27 mouse cellular contexts compared by ENCODE assay signal in genomic region chr12:75730458-75730857, GRCm38 (mm10). TPM values are rescaled to one million over a fixed set of nuclear protein-coding genes. Genes with fewer than 3 reads are reported as not detected.
DNase-seq lines count a peak whose midpoint lies in the region; ATAC-seq lines count a peak whose summit lies in the region.
"Had no signal": no experiment of that assay in that cellular context is flagged by ENCODE, and none has a peak within 500 bp of the region (broad histone marks: within the 10 kb centered on the region; RNA-seq: fewer than 3 reads in every experiment).

No protein-coding gene starts in this region.

- H3K27ac ChIP-seq in heart, embryonic 14.5 days (replicated peaks in 1 of 2; ENCODE audit: control insufficient read depth in 1 of 2, insufficient read depth in 1 of 2, low read depth in 2 of 2, low read length in 2 of 2), result no peak overlapping the region
- H3K27ac ChIP-seq: embryonic facial prominence, embryonic 12.5 days; forebrain, embryonic 12.5 days; heart, embryonic 13.5 days; hindbrain, embryonic 10.5 days; hindbrain, postnatal 0 days; limb, embryonic 13.5 days; liver, embryonic 13.5 days; midbrain, embryonic 12.5 days; neural tube, embryonic 15.5 days had no signal

- no peak overlapping the region for H3K4me3 ChIP-seq in heart, embryonic 14.5 days (ENCODE audit: control insufficient read depth in 1 of 2, insufficient read depth in 1 of 2, low read depth in 1 of 2, low read length in 2 of 2)
- H3K4me3 ChIP-seq: embryonic facial prominence, embryonic 12.5 days; erythroblast, embryonic 14.5 days; forebrain, embryonic 12.5 days; heart, embryonic 13.5 days; hindbrain, embryonic 10.5 days; limb, embryonic 13.5 days; liver, embryonic 13.5 days; midbrain, embryonic 12.5 days; neural tube, embryonic 15.5 days had no signal

- no peak overlapping the region for H3K4me2 ChIP-seq in heart, embryonic 14.5 days (ENCODE audit: low read length)
- H3K4me2 ChIP-seq: embryonic facial prominence, embryonic 12.5 days; forebrain, embryonic 12.5 days; heart, embryonic 13.5 days; limb, embryonic 13.5 days; liver, embryonic 13.5 days; lung, embryonic 14.5 days; midbrain, embryonic 12.5 days; neural tube, embryonic 15.5 days had no signal

- peaks cover 8% of the 10 kb centered on the region; the same call in 1 of the 2 replicates for H3K36me3 ChIP-seq in heart, embryonic 14.5 days (ENCODE audit: control insufficient read depth, insufficient read depth, low read length)
- H3K36me3 ChIP-seq: neural tube, embryonic 15.5 days had no signal

- H3K27me3 ChIP-seq in heart, embryonic 14.5 days (ENCODE audit: control insufficient read depth, insufficient read depth, low read length), result no peaks in the 10 kb centered on the region
- H3K27me3 ChIP-seq: embryonic facial prominence, embryonic 12.5 days; forebrain, embryonic 12.5 days; heart, embryonic 13.5 days; limb, embryonic 13.5 days; liver, embryonic 13.5 days; neural tube, embryonic 15.5 days had no signal

- 0 out of 2 replicates have a peak overlapping the region, but pooled peaks have one; percentile 21 for H3K9ac ChIP-seq in heart, embryonic 14.5 days (ENCODE audit: low read length)
- H3K9ac ChIP-seq: embryonic facial prominence, embryonic 12.5 days; forebrain, embryonic 12.5 days; heart, embryonic 13.5 days; limb, embryonic 13.5 days; liver, embryonic 13.5 days; lung, embryonic 14.5 days; midbrain, embryonic 12.5 days; neural tube, embryonic 15.5 days had no signal

- H3K9me3 ChIP-seq in heart, embryonic 14.5 days (ENCODE audit: control insufficient read depth, low read length), result no peaks in the 10 kb centered on the region
- H3K9me3 ChIP-seq: embryonic facial prominence, embryonic 12.5 days; forebrain, embryonic 12.5 days; heart, embryonic 13.5 days; hindbrain, embryonic 10.5 days; limb, embryonic 13.5 days; liver, embryonic 13.5 days; midbrain, embryonic 12.5 days; neural tube, embryonic 15.5 days had no signal

- peaks cover 2 to 11% of the 10 kb centered on the region in 2 experiments; a peak in 2 of 4 replicates for H3K4me1 ChIP-seq in heart, embryonic 14.5 days (ENCODE audit: control insufficient read depth in 2 of 2, insufficient read depth in 2 of 2, low read length in 2 of 2)

- ATAC-seq in heart, embryonic 14.5 days (ENCODE audit: insufficient number of reproducible peaks, insufficient read depth, low FRiP score, low read depth), result no peak
- ATAC-seq: hindbrain, postnatal 0 days; intestine, embryonic 16.5 days had no signal

- peak; percentile 23 to 31 for DNase-seq in cerebellum, postnatal 10 days
- DNase-seq in cerebellum, adult 9-11 months, result no peak
- no peak for DNase-seq in heart, adult 9 months (ENCODE audit: low spot score in 2 of 2)
- DNase-seq in kidney, postnatal 25 days, result peak; percentile 59 to 61
- DNase-seq in kidney, postnatal 10 days, result no peak
- DNase-seq in embryo, embryonic 11 days, result no peak
- DNase-seq: adrenal gland, postnatal 14 days; B cell, adult 2 months; cerebellum, adult 11-12 months; layer of hippocampus, adult 9-11 months; liver, embryonic 13.5 days; lung, embryonic 14.5 days; right cerebral cortex, adult 18-20 months; right cerebral cortex, postnatal 4 days; thymus, adult 18-20 months; thymus, postnatal 36 days had no signal

- 74% methylated on average over 4 of the region's 4 CpGs for WGBS in heart, embryonic 14.5 days

RNA-seq across cellular contexts. Expression of gene Sgpp1, which starts 5.1 kb away (rescaled TPM):
- polyA plus RNA-seq in heart, embryonic 14.5 days (2014; fragmentation: Nextera tagmentation; extraction: Ambion mirVana), result 22.5 and 25.3 TPM in 2 replicates

Comparison
In these comparisons a context has a peak if more than half of its experiments do, and no peak if none do; other contexts are left out.
1. DNase-seq: peak in cerebellum, postnatal 10 days (2 of 2) and kidney, postnatal 25 days (2 of 2); none in cerebellum, adult 9-11 months (single experiment), heart, adult 9 months (0 of 2), kidney, postnatal 10 days (single experiment) and embryo, embryonic 11 days (single experiment).